Mouse (Mus musculus): ENCODE measurements around the gene BC016579.

- no peak for TF ChIP-seq CTCF (IDR thresholded peaks at IDR 0.05; ENCODE audit: extremely low read depth, insufficient read depth, insufficient read length, insufficient replicate concordance)
- TF ChIP-seq POLR2A (IDR thresholded peaks at IDR 0.05; ENCODE audit: low read depth, low read length), result no peak
Observed at GRCm38 (mm10) chr16:45653934-45654332, at the start of gene BC016579.
